Mouse (Mus musculus): ENCODE measurements around the gene Cebpb.

DNA sequence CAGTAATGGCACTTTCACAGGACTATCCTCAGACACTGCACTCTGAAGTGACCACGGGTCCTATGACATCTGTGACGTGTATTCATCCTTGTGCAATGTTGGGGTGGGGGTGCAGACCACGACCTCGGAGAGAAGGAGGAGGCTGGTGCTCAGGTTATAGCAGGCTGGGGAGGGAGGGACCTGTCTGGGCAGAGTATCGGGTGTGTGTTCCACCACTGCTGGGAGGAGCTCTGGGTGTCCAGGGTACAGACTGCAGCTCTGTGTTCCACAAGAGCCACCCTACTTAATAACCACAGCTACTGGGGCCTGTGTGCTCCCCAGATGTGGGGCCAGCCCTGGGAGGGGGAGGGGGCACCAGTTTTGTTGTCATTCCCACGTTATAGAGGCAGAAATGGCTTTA lies 21.3 kb downstream of the Cebpb start:
- TF ChIP-seq CTCF (IDR thresholded peaks at IDR 0.05; ENCODE audit: extremely low read depth, insufficient read depth, insufficient read length, insufficient replicate concordance) (no peak), POLR2A (IDR thresholded peaks at IDR 0.05; ENCODE audit: low read depth, low read length) (no peak)
